Mouse (Mus musculus) ES-CJ7 (cell line): ENCODE results near the gene Sema6c.
A peak's percentile ranks its signal among the peaks of the same experiment; 100 is the strongest.

Experiments used
- DNase-seq: peaks from one replicate; pipeline ENCODE4 v3.0.0; 2011; ENCODE audit warnings: low read depth, low spot score

Gene Sema6c

DNA sequence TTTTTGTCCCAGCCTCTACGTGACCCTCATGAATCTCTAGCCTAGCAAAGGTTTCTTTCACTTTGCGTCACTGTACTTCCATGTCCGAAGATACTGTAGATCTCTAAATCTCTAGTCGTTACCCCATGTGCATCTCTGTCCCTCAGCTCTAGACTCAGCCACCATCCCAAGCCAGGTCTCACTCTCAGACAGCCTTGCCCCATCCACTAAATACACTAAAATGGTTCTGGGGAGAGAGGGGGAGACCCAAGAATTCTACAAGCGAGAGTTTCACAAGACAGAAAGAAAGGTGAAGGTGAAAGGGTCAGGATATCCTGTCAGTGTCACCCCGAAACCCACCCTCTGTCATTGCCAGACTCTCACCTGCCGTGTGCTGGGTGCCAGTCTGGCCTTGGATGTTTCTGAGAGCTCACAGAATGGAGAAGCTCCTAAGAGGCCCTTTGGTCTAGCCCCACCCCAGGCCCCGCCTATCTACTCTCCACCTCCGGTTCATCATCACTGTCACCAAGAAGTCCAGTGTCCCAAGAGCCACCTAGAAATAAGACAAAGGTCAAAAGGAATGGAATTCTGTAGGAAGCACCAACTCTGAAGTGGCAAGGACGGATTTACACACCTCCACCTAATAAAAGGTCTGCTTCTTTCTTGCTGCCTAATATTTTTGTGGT is 18.2 kb upstream of the Sema6c start, which contains the start of gene Tnfaip8l2:
Tnfaip8l2 (minus strand) TSS at position 409 of the 665 bp plus-strand sequence.
- no peak for DNase-seq

DNA sequence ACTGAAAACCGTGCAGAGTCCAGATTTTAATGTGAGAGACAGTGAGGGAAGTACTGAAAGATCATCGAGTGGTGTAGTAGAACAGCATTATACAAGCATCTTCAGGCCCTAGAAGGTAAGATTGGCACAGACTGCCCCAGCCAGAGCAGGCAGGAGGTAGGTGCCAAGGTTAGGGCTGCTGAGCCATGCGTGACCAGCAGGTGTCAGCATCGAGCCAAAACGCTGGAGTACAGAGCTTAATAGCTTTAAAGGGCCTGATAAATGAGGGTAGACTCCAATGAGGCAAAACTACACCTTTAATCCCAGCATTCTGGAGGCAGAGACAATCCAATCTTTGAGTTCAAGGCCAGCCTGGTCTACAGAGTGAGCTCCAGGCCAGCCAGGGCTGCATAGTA is 17.6 kb upstream of the Sema6c start:
- DNase-seq = peak; percentile 80

DNA sequence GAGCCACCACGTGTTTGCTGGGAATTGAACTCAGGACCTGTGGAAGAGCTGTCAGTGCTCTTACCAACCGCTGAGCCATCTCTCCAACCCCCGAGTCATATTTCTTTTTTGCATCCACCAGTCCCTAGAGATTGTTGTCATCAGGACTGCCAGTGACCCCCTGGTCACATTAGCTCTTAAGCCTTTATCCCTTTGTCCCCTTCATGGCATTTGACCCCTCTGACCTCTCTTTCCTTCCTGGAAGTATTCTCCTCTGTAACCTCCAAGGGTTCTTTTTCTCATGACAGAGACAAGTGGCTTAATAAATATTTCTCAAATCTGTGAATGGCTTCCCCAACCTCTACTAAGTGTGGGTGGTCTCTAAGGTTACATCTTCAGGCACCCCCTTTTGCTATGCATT is 12.3 kb upstream of the Sema6c start:
- no peak for DNase-seq

DNA sequence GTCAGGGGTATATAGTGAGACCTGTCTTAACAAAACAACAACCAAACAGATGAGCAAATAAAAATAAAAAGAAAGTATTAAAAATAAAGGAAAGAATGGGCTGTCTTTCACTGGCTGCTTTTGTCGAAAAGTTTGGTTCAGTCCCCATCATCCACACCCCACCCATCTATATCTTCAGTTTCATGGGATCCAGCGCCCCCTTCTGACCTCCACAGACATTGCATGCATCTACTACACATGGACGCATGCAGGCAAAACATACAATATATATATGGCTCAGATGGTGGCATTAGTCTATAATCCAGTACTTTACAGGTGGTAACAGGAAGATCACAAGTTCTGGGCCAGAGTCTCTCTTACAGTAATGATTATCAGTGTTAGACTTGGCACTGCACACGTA is 6.4 kb upstream of the Sema6c start:
- DNase-seq = peak; percentile 81

DNA sequence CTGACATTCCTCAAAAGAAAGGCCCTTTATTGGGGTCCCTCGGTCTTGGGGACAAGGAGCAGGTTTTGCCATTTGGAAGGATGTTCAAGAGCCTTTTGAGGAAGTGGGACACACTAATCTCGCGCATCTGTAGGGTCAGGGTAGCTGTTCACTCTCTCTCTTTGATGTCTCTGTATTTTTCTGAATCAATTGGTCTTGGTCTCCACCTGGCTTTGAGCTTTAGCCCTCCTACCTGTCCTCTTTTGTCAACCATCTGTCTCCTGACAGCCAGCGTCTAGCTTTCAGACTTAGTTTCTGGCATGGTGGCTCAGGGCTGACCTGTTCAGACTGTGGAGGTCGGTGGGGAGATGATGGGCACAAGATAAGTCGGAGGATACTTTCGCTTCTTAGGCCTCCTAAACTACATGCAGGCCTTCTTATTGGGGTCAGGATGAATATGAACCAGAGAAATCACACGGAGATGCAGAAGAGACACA is 708 bp upstream of the Sema6c start:
- no peak for DNase-seq

DNA sequence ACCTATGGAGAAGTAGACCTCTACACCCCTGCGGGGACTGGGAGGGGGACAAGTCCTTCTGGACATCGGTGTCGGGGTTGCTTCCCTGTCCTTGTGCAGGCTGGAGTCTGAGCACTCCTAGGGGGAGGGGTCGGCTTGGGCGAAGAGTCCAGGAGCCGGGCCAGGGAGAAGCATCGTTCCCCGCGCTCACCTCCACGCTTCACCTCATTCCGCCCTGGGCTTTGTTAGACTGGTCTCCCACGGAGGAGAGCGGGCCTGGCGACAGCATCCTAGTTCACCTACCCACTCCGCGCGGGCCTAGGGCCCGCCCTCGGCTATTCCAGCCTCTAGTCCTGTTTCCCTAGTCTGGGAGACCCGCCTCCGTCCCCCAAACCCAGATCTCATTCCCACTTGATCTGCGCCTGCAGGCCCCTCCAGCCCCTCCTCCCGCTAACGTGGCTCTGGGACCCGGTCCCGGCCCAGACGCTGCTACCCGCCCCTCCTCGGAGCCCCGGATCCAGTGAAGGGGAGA is 839 bp downstream of the Sema6c start:
- DNase-seq = no peak

DNA sequence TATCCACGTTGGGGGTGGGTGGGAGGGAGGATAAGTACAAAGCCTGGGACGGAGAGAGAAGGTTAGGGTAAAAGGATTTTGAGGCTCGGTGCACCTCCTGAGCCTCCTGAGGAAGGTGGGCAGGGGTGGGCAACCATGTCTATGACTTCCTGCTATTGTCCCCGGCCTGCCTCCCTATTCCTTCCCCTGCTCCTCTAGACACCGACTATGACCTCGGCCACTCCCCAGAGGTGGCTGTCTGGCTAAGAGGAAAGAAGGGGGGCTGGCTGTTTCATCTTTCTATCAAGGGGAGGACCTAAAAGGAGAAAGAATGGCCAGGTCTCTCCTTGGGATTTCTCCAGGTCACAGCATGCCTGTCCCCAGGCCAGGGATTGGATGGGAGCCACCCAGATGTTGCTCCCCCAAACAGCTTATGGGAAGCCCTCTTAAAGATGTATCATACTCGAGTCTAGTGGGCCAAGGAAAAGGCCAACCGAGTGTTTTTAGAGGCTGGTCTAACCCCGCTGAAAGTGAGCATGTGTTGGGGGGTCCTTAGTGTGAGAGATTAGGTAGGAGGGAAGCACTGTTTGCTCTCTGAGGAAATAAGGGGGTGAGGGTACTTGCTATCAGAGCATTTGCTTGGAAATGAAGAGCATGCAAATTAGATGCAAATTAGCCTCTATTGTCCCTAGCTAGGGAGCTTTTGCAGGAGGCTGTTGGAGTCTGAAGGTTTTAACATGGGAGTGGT is 1.5 kb downstream of the Sema6c start:
- DNase-seq = peak; percentile 86

DNA sequence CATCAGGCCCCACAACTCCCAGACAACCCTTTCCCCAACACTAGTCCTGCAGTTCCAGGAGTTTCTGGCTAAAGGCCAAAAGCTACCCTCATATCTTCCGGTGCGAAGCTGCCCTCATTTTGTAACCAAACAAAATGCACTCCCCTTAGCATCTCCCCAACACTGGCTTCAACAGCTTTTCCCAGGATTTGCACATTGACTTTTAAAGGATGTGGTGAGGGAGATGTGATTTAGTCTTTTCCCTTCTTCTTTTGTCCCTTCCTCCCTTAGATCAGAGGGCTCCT is 2.0 kb downstream of the Sema6c start:
- no peak for DNase-seq

DNA sequence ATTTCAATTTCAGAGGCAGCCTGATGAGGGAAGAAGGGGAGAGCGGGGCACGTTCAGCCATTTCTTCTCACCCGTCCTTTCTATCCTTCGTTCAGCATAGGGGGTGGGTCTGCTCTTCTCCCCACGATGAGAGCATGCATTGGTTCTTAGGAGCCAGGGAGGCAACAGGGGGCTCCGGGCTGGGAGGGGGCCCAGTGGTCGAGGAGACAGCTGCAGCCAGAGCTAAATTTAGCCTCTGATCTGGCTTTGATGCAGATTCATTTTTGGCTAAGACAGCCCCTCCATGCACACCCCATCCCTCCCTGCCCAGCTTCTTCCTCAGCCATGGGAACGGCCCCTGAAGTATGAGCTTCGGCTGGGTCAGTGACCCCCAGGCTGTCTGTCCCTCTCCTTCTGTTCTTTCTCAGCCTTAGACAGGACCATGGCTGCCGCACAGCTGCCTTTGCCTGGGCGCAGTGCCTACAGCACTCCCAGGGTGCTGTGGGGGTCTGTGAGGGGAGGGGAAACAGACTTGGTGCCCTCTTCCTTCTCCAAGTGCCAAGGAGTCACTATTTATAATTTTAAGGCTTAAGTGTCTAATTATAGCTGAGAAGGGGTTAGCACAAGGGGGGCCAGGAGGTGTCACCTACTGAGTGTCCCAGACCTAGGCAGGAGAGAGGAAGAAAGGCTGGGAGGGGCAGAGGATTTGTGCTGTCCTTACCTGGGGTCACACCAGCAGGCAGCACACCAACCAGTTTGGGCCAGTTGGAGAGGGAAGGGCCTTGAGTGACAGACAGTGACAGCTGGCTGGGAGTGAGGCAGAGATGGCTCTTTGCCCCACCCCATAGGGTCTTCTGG is 3.4 kb downstream of the Sema6c start:
- DNase-seq = peak; percentile 81

DNA sequence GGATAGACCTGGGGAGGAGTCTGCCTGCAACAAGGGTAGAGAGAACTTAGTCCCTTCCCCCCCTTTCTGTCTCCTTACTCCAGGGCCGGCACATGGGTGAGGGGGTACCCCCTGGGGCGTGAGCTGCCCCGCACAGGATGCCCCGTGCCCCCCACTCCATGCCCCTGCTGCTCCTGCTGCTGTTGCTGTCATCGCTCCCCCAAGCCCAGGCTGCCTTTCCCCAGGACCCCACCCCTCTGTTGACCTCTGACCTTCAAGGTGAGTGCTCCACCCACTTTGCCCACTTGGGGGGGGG is 3.9 kb downstream of the Sema6c start:
- DNase-seq = no peak

DNA sequence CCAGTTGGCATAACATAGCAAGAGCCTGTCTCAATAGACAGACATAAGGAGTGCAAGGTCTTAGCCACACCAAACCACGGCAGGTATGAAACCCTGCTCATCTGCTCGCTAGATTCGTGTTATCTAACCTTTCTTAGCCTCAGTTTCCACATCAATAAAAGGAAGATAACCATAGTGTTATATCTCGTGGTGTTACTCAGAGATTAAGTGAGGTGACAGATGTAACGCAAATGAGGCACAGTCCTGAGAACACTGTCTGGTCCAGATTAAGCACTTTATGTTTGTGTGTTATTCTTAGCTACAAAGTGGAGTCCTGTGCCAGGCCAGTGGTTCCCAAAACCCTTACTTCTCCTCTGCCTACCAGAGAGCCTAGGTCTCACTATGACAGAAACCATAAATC is 4.6 kb downstream of the Sema6c start:
- DNase-seq = no peak

DNA sequence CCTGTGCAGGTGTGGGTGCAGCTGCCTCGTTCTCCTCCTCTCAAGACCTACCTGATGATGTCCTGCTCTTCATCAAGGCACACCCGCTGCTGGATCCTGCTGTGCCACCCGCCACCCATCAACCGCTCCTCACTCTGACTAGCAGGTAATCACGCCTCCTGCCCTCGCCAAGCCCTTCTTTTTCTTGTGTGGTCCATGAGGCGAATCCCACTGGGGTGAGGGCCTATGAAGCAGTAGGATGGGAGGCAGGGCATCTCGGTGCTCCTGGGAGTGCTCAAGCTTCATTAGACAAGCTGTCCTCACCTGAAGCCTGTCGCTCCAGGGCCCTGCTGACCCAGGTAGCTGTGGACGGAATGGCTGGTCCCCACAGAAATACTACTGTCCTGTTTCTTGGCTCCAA is 9.7 kb downstream of the Sema6c start:
- no peak for DNase-seq

DNA sequence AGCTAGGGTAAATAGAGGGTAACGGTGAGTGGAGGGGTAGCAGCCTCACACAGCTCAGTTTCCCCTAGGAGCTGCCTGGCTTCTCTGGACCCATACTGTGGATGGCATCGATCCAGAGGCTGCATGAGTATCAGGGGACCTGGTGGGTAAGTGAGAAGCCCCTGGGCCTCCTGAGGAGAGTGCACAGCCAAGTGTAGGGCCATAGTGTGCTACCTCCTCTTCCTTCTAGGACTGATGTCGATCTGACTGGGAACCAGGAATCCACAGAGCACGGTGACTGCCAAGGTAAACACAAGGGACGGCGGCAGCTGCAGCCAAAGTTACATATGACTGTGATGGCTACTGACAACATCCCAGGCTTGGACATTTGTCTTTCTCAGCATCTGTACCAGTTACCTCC is 10.8 kb downstream of the Sema6c start:
- no peak for DNase-seq

DNA sequence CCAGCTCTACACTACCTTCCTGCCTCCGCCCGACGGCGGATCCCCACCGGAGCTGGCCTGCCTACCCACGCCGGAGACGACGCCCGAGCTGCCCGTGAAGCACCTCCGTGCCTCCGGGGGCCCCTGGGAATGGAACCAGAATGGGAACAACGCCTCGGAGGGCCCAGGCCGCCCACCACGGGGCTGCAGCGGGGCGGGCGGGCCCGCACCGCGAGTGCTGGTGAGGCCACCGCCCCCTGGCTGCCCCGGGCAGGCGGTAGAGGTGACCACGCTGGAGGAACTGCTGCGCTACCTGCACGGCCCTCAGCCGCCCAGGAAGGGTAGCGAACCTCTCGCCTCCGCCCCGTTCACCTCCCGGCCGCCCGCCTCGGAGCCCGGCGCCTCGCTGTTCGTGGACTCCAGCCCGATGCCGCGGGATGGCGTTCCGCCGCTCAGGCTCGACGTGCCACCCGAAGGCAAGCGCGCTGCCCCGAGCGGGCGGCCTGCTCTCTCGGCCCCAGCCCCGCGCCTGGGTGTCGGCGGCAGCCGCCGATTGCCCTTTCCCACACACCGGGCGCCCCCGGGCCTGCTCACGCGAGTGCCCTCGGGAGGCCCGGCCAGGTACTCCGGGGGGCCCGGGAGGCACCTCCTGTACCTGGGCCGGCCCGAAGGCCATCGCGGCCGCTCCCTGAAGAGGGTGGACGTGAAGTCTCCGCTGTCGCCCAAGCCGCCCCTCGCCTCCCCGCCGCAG is 12.4 kb downstream of the Sema6c start:
- DNase-seq = no peak

DNA sequence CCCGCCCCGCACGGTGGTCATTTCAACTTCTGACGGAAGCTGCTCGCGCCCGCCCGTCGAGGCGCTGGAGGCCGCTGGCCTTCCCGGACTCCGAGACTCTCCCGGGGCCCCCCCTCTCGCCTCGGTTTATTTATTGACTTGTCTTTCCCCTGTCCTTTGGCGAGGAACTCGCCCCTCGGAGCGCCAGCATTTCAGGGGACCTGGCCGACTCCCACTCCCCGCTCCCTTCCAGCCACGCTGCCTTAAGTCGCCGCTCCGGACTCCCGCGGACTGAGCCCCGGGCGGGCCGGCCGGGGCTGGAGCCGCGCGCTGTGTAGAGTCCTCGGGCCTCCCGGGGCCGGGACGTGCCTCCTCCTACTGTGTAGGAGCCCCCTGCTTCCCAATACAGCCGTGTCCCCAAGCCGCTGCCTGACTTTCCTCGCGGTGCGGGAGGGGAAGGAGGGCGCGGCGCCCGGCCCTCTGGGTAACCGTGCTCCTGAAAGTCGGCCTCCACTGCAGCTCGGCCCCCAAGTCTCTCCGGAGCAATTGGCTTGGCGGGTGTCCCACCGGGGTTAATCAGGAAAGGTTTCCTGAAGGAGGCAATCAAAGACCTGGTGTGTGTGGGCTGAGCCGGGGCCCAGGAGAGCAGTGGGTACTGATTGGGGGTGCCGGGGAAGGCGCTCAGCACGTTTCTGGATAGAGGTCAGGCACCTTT is 13.1 kb downstream of the Sema6c start:
- DNase-seq = no peak

DNA sequence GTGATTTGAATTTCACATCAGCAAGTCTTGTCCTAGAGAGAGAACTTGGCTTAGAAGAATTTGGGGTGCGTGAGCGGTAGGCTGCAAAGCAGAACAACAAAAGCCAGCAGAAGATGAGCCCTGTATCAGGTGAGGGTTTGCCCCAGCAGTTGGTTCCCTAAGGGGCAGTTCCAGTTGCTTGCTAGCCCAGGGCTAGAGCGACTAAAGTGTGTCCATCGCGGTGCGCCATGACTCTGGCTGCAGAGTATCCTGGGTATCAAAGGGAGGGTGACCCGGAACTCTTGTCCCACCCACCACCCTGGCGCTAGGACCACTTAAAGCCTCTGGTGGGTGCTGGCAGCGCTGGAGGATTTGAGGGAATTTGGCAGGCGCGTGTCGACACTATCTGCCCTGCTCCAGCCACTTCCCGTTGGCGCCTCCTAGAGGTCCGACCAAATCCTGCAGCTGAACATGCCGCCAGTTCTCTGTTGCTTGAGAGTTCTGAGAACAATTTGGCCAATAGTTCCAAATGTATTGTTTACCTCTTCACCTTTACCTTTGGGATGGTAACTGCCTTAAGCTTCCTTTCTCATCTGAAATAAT is 13.8 kb downstream of the Sema6c start:
- DNase-seq = peak; percentile 88

DNA sequence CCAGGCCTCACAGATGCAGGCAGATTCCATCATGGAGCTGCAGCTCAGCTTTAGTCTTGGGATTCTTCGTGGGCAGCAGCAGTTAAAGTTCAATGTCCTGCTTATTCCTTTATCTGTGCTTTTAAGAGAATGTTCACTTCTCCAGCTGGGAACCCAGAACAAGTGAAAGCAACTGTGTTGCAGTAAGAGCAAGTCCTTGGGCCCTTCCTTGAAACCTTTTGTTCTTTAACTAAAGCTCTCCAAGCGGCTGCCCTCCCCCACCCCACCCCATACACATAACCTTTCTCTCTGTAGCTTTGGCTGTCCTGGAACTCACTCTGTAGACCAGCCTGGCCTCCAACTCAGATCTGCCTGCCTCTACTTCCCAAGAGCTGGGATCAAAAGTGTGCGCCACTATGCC is 16.2 kb downstream of the Sema6c start:
- DNase-seq = peak; percentile 56

DNA sequence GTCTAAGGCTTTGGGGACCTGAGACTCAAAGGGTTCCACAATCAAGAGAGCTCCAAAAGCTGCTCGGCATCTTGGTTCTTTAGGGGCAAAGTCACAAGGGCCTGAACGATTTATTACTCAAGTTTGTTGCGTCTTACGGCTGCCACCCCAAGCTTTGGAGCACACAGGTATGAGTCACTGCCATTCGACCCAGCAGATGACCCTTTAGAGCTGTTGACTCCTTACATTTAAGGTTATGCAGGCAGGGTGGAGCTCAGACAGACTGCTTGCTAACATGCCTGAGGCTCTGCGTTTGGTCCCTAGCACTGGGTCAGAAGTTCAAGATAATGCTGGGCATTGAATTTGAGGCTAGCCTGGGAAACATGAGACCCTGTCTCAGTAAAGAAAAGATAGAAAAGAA is 17.3 kb downstream of the Sema6c start:
- DNase-seq = peak; percentile 35

DNA sequence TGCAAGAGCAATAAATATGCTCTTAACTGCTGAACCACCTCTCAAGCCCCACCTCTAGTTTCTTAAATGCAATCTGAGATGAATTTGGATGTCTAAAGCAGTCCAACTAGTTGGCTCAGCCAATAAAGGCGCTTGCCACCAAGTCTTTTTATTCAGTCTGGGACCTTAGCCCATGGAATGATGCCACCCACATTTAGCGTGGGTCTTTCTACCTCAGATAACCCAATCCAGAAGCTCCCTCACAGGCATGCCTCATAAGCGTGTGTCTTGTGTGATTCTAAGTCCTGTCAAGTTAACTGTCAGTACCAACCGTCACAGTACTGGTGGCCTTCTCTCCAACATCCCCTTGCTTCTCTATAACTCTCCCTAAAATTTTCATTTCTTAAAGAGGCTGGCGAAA is 18.7 kb downstream of the Sema6c start:
- DNase-seq = no peak

DNA sequence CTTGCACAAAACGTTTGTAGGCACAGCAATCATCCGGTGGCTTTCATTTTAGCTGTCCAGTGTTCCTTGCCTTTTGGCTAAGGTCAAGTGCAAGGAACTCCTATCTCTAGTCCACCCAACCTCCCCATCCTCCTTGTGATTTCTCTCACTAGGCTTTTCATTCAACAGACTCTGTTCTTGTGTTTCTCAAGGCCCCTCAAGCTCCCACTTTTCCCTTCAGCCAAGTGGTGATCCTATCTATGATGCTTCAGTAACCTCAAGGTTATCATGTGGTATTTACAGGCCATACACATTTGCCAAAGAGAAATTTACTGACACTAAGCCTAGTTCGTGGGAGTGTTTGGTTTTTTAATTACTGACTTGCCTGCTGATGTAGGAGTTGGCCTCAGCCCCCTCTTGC is 19.6 kb downstream of the Sema6c start:
- DNase-seq = no peak

DNA sequence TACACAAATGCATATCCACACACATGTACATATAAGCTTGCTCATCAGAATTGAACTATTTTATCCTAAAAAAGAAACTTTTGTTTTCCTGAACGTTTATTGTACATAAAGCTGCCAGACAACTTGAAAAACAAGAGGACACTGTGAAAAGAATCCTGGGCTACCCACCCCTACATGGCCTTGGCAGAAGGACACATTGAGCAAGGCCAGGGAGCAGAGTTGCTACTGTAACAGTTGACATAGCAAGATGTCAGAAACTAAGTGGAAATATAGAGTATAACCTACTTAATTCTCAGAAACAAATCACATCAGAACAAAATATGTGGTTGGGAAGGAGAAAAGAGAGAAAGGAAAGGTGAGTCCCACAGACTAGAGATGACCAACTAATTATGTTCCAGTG is 21.6 kb downstream of the Sema6c start:
- no peak for DNase-seq
